Mouse (Mus musculus) liver, embryonic 14.5 days (tissue): ENCODE data around the gene Asb18.

Experiments used
- CTCF ChIP-seq: IDR thresholded peaks from 2 replicates; pipeline ENCODE4 v1.5.1; 2016; ENCODE audit warnings: antibody characterized with exemption, low read depth, control low read depth
- EP300 ChIP-seq: IDR thresholded peaks from 2 replicates; pipeline ENCODE4 v1.6.1; 2016; ENCODE audit warnings: antibody characterized with exemption, low read depth

DNA sequence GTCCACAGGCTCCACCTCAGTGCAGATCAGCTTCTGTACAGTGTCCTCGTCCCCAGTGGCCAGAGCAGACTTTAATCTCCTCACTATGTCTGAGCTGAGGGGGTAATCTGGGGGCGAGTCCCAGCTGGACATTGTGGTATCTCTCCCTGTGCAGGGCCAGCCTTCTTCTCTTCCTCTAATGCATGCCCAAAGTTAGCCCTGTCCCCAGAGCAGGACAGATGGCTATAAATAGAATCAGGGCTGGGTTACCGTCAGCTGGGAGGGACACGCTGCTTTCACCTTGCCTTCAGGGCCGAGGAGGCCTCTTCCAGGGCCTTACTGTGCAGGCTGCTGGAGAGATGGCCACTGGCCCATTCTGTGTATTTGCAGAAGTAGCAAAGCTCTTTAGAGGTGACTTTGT is at the start of gene Asb18:
- no peak for TF ChIP-seq EP300
- no peak for TF ChIP-seq CTCF
